Mouse (Mus musculus) layer of hippocampus, adult 9-10 months (tissue): ENCODE measurements around the gene Tbc1d16.

ENCODE experiments used
- DNase-seq: peaks from one replicate; pipeline ENCODE4 v3.0.0; 2022; ENCODE audit warnings: low spot score

Tbc1d16 gene

GRCm38 (mm10) chr11:119236354-119236753 lies 8.1 kb upstream of the Tbc1d16 start:
- no peak for DNase-seq

GRCm38 (mm10) chr11:119235596-119235995 lies 7.3 kb upstream of the Tbc1d16 start:
- DNase-seq: no peak

GRCm38 (mm10) chr11:119234770-119235169 lies 6.5 kb upstream of the Tbc1d16 start:
- no peak for DNase-seq

DNA sequence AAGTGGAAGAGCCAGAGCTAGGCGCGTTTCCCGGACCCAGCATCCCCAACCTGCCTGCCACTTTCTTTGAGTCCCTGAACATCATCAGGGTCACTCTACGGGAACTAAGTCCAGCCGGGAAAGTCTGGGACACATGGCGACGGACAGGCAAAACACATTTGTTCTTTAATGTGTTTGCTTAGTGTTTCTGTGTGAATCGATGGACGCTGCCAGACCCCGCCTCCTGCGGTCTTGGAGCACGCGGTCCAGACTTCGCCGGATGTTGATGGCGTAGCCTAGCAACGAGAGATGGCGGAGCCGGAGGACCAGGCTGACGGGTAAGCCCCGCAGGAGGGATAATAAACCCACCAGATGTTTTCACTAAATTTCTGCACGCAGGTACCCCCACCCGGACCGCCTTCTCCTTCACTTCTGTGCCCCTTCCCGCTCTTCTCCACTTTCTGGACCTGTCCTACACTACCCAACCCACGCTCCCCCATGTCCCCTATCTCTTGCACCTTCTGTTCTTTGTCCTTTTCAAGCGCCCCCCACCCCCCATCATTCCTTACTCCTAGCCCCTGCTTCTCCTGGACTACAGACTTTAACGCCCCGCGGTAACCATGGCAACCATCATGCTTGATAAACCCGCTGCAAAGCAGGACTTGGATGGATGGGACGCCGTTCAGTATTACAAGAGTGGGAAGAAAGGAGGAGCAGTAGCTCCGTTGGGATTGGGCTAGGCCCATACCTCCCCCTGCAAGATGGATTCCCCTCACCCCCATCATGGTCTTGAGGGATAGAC lies 737 bp upstream of the Tbc1d16 start:
- DNase-seq: no peak

DNA sequence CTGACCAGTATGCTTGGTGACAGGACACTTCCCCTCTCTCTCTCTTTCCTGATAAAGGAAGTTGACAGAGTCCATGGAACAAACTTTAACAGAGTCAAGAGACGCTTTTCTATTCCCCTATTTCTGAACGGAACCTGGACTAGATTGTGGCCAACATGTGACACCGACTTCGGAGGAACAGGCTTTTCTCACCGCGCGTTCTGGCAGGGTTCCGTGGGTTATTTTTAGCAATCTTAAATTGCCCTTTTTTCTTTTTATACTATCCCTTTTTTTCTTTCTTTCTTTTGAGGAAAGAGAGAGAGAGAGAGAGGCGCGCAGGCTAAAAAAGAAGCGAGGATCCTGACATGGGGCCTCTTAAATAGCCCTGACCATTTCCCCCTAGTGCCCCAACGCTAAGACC lies 708 bp downstream of the Tbc1d16 start:
- DNase-seq: no peak

- no peak for DNase-seq
Measured at GRCm38 (mm10) chr11:119225634-119226033, 2.7 kb downstream of the Tbc1d16 start.

GRCm38 (mm10) chr11:119224926-119225325 lies 3.4 kb downstream of the Tbc1d16 start:
- DNase-seq: no peak

- no peak for DNase-seq
Measured at GRCm38 (mm10) chr11:119223124-119223890, 5.0 kb downstream of the Tbc1d16 start.

GRCm38 (mm10) chr11:119221812-119222510 lies 6.3 kb downstream of the Tbc1d16 start:
- no peak for DNase-seq

GRCm38 (mm10) chr11:119219816-119220465 lies 8.4 kb downstream of the Tbc1d16 start:
- DNase-seq: no peak

- no peak for DNase-seq
Measured at GRCm38 (mm10) chr11:119217861-119218260, 10.4 kb downstream of the Tbc1d16 start.

DNA sequence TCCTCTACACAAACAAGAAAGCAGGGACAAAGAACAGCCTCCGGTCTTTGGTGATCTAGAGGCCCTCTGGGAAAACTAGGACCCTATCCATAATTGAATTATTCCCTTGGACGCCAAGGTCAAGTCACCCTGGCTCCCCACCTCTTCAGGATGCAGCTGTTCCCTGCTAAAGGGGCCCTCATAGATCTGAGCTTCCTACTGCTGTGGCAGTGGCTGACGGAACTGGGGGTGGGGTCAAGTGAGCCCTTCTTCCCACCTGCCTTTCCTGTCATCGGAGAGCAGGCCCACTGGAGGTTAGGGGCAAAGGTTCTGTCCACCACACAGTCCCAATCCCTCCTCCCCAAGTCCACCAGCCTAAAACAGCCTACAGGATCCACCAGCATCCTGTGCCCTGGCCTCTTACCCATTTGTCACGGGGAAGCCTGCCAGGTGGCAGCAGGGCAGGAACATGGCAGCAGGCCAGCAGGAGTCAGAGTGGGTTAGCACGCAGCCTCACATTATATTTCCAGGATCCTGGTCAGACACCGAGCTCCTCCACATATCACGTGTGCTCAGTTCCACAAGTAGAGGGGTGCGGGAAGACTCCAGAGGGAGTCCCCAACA lies 12.3 kb downstream of the Tbc1d16 start:
- no peak for DNase-seq

DNA sequence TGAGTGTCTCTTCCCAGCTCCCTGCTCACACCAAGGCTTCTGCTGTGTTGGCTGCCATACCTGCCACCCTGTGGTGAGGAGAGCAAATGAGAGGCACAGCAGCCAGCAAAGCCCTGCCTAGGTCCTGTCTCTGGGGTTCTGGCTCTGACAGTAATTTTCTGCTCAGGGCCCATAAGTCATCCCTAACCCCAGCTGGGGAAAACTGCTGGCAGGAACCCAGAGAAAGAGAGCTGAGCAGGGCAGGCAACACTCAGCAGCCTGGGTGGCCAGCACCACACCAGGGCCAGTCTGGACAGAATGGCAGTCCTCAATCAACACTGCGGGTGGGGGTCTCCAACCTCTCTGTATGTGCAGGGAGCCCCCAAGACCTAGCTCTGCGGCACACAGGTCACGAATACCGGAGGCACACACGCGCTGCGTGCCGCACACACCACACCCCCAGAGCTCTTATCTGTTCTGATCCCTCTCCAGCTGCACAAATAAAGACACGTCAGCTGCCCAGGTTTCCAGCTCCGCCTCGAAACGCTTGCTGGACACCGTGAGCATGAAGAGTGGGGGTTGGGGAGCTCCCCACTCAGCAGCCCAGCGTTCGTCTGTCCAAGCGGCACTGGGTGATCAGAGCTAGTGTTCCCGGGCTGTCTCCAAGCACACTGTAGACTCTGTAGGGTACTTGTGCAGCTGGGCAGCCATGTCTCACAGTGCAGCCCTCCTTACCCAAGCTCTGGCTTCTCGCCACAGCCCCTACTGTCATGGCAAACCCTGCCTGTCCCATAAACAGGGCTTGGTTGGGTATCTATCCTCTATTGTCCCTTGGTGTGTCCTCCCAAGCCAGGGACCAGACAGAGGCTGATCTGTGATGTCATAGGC lies 13.0 kb downstream of the Tbc1d16 start:
- DNase-seq: no peak

DNA sequence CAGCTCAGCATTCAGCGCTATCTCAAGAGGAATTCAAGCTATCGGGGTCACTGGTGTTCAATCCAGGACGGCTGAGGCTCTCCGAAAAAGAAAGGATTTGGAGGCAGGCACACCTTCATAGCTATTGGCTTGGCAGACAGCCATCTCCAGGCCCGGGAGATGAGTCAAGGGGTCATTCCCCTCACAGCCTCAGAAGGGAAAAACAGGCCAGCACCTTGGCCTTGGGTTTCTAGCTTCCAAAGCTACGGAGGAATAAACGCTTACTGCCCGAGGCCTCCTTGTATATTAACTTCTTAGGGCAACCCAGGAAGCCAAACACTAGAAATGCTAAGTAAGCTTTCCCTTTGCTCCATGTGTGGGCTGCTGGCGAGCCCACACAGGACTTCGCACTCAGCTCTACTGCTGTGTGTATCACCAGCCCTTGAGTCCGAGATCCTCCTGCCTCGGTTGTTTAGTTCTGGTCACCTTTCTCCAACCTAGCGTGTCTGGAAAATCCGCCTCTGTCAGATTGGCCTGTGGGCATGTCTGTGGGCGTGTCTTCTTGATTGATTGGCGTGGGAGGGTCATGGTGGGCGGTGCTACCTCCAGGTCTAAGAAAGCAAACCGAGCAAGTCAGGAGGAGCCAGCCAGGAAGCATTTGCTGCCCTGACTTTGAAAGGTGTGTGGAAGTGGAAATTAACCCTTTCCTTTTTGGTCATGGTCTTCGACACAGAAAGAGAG lies 15.0 kb downstream of the Tbc1d16 start:
- DNase-seq: no peak

GRCm38 (mm10) chr11:119211604-119212309 lies 16.5 kb downstream of the Tbc1d16 start:
- no peak for DNase-seq

- DNase-seq: no peak
Measured at GRCm38 (mm10) chr11:119210321-119211100, 17.8 kb downstream of the Tbc1d16 start.

DNA sequence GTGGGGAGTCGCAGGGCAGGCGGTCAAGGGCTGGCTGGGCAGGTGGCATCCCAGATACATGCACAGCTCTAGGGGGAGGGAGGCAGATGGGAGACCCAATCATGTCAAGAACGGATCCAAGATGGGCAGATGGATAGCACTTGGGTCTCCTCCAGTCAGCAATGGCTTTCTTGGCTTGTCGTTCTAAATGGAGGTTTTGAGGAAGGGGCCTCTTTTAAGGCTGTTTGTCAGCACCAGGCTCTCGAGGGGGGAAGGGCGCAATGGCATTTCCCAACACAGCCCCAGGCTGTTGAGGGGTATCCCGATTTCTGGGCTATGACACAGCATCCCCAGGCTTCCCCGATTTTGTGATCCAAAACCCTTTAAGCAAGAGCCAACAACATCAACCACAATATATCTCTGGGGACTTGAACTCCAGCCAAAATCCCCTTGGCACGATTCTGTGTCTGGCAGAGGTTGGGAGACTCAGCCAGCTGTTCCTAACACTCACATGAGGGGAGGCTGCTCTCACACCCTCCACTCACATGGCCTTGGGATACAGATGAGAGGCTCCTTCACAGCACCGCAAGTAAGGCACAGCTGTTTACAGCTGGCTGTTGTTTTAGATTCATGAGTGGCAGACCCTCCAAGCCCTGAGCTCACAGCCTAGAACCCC lies 18.8 kb downstream of the Tbc1d16 start:
- DNase-seq: no peak

- DNase-seq: no peak
Measured at GRCm38 (mm10) chr11:119208870-119209370, 19.4 kb downstream of the Tbc1d16 start.
